Mouse (Mus musculus) kidney, embryonic 14.5 days (tissue): ENCODE measurements at regions not wholly inside any gene's neighbourhood (a gene's known extent, or its start where the extent isn't known, plus 50 kb on each side); places are given as distances from the start of the nearest gene placed in this dataset.

Source experiments
- ATAC-seq: fragments of 200-750 bp; cut with Nextera tagmentation; 2 replicates; pipeline ENCODE4 v1.8.0; 2017; ENCODE audit warnings: moderate number of reproducible peaks, mild to moderate bottlenecking, moderate TSS enrichment, moderate library complexity; ENCODE audit not compliant: low FRiP score, low TSS enrichment
- H3K27ac ChIP-seq: fragments of 300-500 bp; sonication (generic); 2 replicates; pipeline ENCODE4 v1.5.1; 2014; ENCODE audit warnings: low read depth, mild to moderate bottlenecking, low read length, moderate library complexity, mixed read lengths
- H3K27me3 ChIP-seq: fragments of 300-500 bp; sonication (generic); 2 replicates; pipeline ENCODE4 v1.6.1; 2014; ENCODE audit warnings: mild to moderate bottlenecking, low read length; ENCODE audit not compliant: control insufficient read depth, insufficient read depth
- H3K36me3 ChIP-seq: fragments of 300-500 bp; sonication (generic); 2 replicates; pipeline ENCODE4 v1.6.1; 2014; ENCODE audit warnings: low read length, mixed read lengths; ENCODE audit not compliant: control insufficient read depth, insufficient read depth
- H3K4me1 ChIP-seq: fragments of 300-500 bp; sonication (generic); 2 replicates; pipeline ENCODE4 v1.6.1; 2014; ENCODE audit warnings: low read length, mixed read lengths; ENCODE audit not compliant: control insufficient read depth, insufficient read depth
- H3K4me2 ChIP-seq: fragments of 300-500 bp; sonication (generic); replicated peaks from 2 replicates; pipeline ENCODE4 v1.6.1; 2014; ENCODE audit warnings: low read depth, mild to moderate bottlenecking, low read length
- H3K4me3 ChIP-seq: fragments of 300-500 bp; sonication (generic); 2 replicates; pipeline ENCODE4 v1.5.1; 2014; ENCODE audit warnings: mild to moderate bottlenecking, low read length
- H3K9ac ChIP-seq: fragments of 300-500 bp; sonication (generic); 2 replicates; pipeline ENCODE4 v1.6.1; 2014; ENCODE audit warnings: low read depth, mild to moderate bottlenecking, low read length, moderate library complexity
- H3K9me3 ChIP-seq: fragments of 300-500 bp; sonication (generic); 2 replicates; pipeline ENCODE4 v1.6.1; 2016; ENCODE audit warnings: low read length; ENCODE audit not compliant: control insufficient read depth
- WGBS: fragments of 180-500 bp; shearing (Covaris S2); extraction: QIAGEN DNeasy Blood & Tissue Kit; methylation state at CpG from one replicate; pipeline ENCODE4 v1.1.7; 2014; 5-methylcytosine and 5-hydroxymethylcytosine counted together

GRCm38 (mm10) chr7:36488155-36488554 lies 209.8 kb upstream of the Tshz3 start:
- Histone ChIP-seq H3K27ac (no peak overlapping the region), H3K4me1 (no peaks in the 10 kb centered on the region), H3K4me2 (no peak overlapping the region), H3K9me3 (no peaks in the 10 kb centered on the region), H3K36me3 (no peaks in the 10 kb centered on the region), H3K4me3 (no peak overlapping the region), H3K9ac (no peak overlapping the region), H3K27me3 (no peaks in the 10 kb centered on the region)
- WGBS, result 67% methylated on average over 9 of the region's 9 CpGs
- no peak for ATAC-seq

- Histone ChIP-seq H3K4me2 (no peak overlapping the region), H3K9me3 (no peaks in the 10 kb centered on the region), H3K27me3 (no peaks in the 10 kb centered on the region), H3K9ac (no peak overlapping the region), H3K4me1 (no peaks in the 10 kb centered on the region), H3K36me3 (no peaks in the 10 kb centered on the region), H3K27ac (no peak overlapping the region), H3K4me3 (no peak overlapping the region)
- no peak for ATAC-seq
- 85% methylated on average over 10 of the region's 10 CpGs for WGBS
Measured at GRCm38 (mm10) chr7:36491173-36491581, 206.7 kb upstream of the Tshz3 start.

- peak; percentile 46; the same call in 1 of the 2 replicates for ATAC-seq
- no peak overlapping the region for H3K9ac ChIP-seq
- H3K4me1 ChIP-seq, result no peaks in the 10 kb centered on the region
- no peaks in the 10 kb centered on the region for H3K27me3 ChIP-seq
- H3K9me3 ChIP-seq, result no peaks in the 10 kb centered on the region
- WGBS, result 61% methylated on average over 15 of the region's 15 CpGs
- no peaks in the 10 kb centered on the region for H3K36me3 ChIP-seq
- no peak overlapping the region for H3K4me2 ChIP-seq
- no peak overlapping the region for H3K4me3 ChIP-seq
- H3K27ac ChIP-seq, result no peak overlapping the region
Measured at GRCm38 (mm10) chr7:36504010-36504875, 193.7 kb upstream of the Tshz3 start.

GRCm38 (mm10) chr7:36507895-36508431 lies 190.0 kb upstream of the Tshz3 start:
- no peak overlapping the region for H3K4me3 ChIP-seq
- no peak overlapping the region for H3K27ac ChIP-seq
- H3K27me3 ChIP-seq, result no peaks in the 10 kb centered on the region
- 85% methylated on average over 9 of the region's 9 CpGs for WGBS
- H3K36me3 ChIP-seq, result no peaks in the 10 kb centered on the region
- no peak for ATAC-seq
- no peaks in the 10 kb centered on the region for H3K9me3 ChIP-seq
- H3K4me1 ChIP-seq, result no peaks in the 10 kb centered on the region
- no peak overlapping the region for H3K4me2 ChIP-seq
- no peak overlapping the region for H3K9ac ChIP-seq

- Histone ChIP-seq H3K27ac (no peak overlapping the region), H3K9me3 (no peaks in the 10 kb centered on the region), H3K27me3 (no peaks in the 10 kb centered on the region), H3K9ac (no peak overlapping the region), H3K4me1 (no peaks in the 10 kb centered on the region), H3K4me2 (no peak overlapping the region), H3K4me3 (no peak overlapping the region), H3K36me3 (no peaks in the 10 kb centered on the region)
- ATAC-seq, result no peak
- 86% methylated on average over 3 of the region's 3 CpGs for WGBS
Measured at GRCm38 (mm10) chr7:36513680-36514079, 184.2 kb upstream of the Tshz3 start.

GRCm38 (mm10) chr7:36516094-36516663 lies 181.7 kb upstream of the Tshz3 start:
- H3K4me1 ChIP-seq, result no peaks in the 10 kb centered on the region
- no peaks in the 10 kb centered on the region for H3K36me3 ChIP-seq
- H3K9me3 ChIP-seq, result no peaks in the 10 kb centered on the region
- H3K4me2 ChIP-seq, result no peak overlapping the region
- H3K4me3 ChIP-seq, result no peak overlapping the region
- H3K27me3 ChIP-seq, result no peaks in the 10 kb centered on the region
- WGBS, result 68% methylated on average over 7 of the region's 7 CpGs
- no peak overlapping the region for H3K9ac ChIP-seq
- ATAC-seq, result no peak
- no peak overlapping the region for H3K27ac ChIP-seq

GRCm38 (mm10) chr7:36519027-36519426 lies 178.9 kb upstream of the Tshz3 start:
- ATAC-seq, result no peak
- H3K4me3 ChIP-seq, result no peak overlapping the region
- H3K27ac ChIP-seq, result no peak overlapping the region
- no peak overlapping the region for H3K9ac ChIP-seq
- WGBS, result 88% methylated on average over 4 of the region's 4 CpGs
- H3K4me2 ChIP-seq, result no peak overlapping the region
- H3K27me3 ChIP-seq, result no peaks in the 10 kb centered on the region
- no peaks in the 10 kb centered on the region for H3K36me3 ChIP-seq
- H3K4me1 ChIP-seq, result no peaks in the 10 kb centered on the region
- no peaks in the 10 kb centered on the region for H3K9me3 ChIP-seq

- Histone ChIP-seq H3K9ac (no peak overlapping the region), H3K9me3 (no peaks in the 10 kb centered on the region), H3K27ac (no peak overlapping the region), H3K27me3 (no peaks in the 10 kb centered on the region), H3K36me3 (no peaks in the 10 kb centered on the region), H3K4me2 (no peak overlapping the region), H3K4me3 (no peak overlapping the region), H3K4me1 (no peaks in the 10 kb centered on the region)
- WGBS, result 75% methylated on average over 5 of the region's 5 CpGs
- no peak for ATAC-seq
Measured at GRCm38 (mm10) chr7:36522960-36523359, 175.0 kb upstream of the Tshz3 start.

- no peak for ATAC-seq
- Histone ChIP-seq H3K9ac (no peak overlapping the region), H3K9me3 (no peaks in the 10 kb centered on the region), H3K4me3 (no peak overlapping the region), H3K4me2 (no peak overlapping the region), H3K27ac (no peak overlapping the region), H3K4me1 (no peaks in the 10 kb centered on the region), H3K36me3 (no peaks in the 10 kb centered on the region), H3K27me3 (no peaks in the 10 kb centered on the region)
- WGBS, result 74% methylated on average over 7 of the region's 7 CpGs
Measured at GRCm38 (mm10) chr7:36526148-36526547, 171.8 kb upstream of the Tshz3 start.
